Mouse (Mus musculus): ENCODE data around the gene Stard8.

DNA sequence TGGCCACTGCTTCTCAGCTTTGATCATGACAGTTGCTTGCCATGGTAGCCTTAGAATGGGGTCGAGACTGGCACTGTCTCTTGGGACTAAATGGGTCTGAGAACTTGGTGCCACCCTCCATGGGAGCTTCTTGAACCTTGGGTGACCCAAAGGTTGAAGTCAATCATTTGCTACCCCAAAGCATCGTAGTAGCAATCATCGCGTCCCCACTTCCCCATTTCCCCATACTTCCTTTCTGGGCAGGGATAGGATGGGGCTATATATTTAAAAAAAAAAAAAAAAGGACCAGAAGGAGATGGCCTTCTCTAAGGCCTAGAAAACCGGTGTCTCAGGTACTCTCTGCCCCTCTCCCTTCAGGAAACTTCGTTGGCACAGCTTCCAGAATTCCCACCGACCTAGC lies 64.2 kb downstream of the Stard8 start:
- no peak for TF ChIP-seq CTCF (IDR thresholded peaks at IDR 0.05; ENCODE audit: low read depth)
- TF ChIP-seq EP300 (IDR thresholded peaks at IDR 0.05; ENCODE audit: low read depth): no peak

Data from liver, embryonic 14.5 days (tissue).